Mouse (Mus musculus): ENCODE data around the gene Vmn2r103. TPM values are rescaled to one million over a fixed set of nuclear protein-coding genes. Genes with fewer than 3 reads are reported as not detected.
A peak's percentile ranks its signal among the peaks of the same experiment; 100 is the strongest.

Gene Vmn2r103
- total RNA-seq (2012; rRNA removed) (not detected in 2 replicates), polyA plus RNA-seq (2012; ENCODE audit: insufficient read depth in 1 of 2, insufficient read length in 2 of 2, low read depth in 1 of 2, low replicate concordance in 2 of 2, missing spikeins in 1 of 2) (not detected)

DNA sequence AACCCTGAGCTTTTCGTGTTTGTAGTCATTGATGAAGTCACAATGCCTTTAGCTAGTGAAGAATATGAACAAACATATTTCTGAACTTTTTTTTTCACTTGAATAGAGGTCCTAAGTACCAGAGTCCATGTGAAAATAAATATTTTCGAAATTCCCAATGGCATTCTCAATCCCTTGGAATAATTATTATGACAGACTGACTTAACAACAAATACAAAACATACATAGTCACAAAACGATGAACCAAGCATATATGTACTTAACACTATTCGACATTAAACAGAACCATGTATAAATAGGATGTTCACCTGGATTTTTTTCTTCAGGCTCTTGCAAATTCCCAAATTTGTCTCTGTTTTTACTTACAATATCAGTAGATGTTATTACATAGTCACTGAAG lies at the start of gene Vmn2r103:
Vmn2r103 (plus strand) TSS at position 301 of the 400 bp plus-strand sequence.
- Histone ChIP-seq H3K27ac (ENCODE audit: control insufficient read depth, low read depth, low read length) (no peak within 1 kb of the TSS), H3K9ac (ENCODE audit: control insufficient read depth, low read depth, low read length, poor library complexity, severe bottlenecking) (no peak within 1 kb of the TSS), H3K4me3 (ENCODE audit: control insufficient read depth in 1 of 2, insufficient read depth in 1 of 2, low read depth in 2 of 2, low read length in 2 of 2) (no peak within 1 kb of the TSS), H3K79me2 (ENCODE audit: control insufficient read depth, insufficient read depth, low read length, poor library complexity) (no peaks in the 10 kb centered on the region), H3K36me3 (ENCODE audit: control insufficient read depth in 1 of 2, insufficient read depth in 2 of 2, low read length in 2 of 2) (no peaks in the 10 kb centered on the region), H3K9me3 (replicated peaks; ENCODE audit: insufficient read depth, low read length) (no peaks in the 10 kb centered on the region), H3K4me1 (ENCODE audit: control insufficient read depth in 1 of 2, insufficient read depth in 2 of 2, low read length in 2 of 2) (no peaks in the 10 kb centered on the region), H3K27me3 (ENCODE audit: control insufficient read depth in 1 of 2, insufficient read depth in 2 of 2, low read length in 2 of 2) (no peaks in the 10 kb centered on the region)
- TF ChIP-seq MXI1 (IDR thresholded peaks at IDR 0.05; ENCODE audit: low read depth, low read length), result no peak
- TF ChIP-seq BHLHE40 (IDR thresholded peaks at IDR 0.05; ENCODE audit: borderline replicate concordance, low read depth, low read length), result no peak
- no peak for TF ChIP-seq GABPA (IDR thresholded peaks at IDR 0.05; ENCODE audit: low read depth, low read length)
- no peak for TF ChIP-seq GATA1 (IDR thresholded peaks at IDR 0.05; ENCODE audit: low read depth, low read length)
- TF ChIP-seq CHD2 (IDR thresholded peaks at IDR 0.05; ENCODE audit: low read length), result no peak
- TF ChIP-seq CHD1 (IDR thresholded peaks at IDR 0.05; ENCODE audit: low read depth, low read length), result no peak
- no peak for TF ChIP-seq TAL1 (IDR thresholded peaks at IDR 0.05; ENCODE audit: low read length)
- TF ChIP-seq USF1 (IDR thresholded peaks at IDR 0.05; ENCODE audit: low read depth, low read length), result no peak
- TF ChIP-seq E2F4 (IDR thresholded peaks at IDR 0.05; ENCODE audit: borderline replicate concordance, low read depth, low read length), result no peak
- no peak for TF ChIP-seq ZC3H11A (IDR thresholded peaks at IDR 0.05; ENCODE audit: low read depth, low read length)
- TF ChIP-seq ZMIZ1 (IDR thresholded peaks at IDR 0.05; ENCODE audit: low read depth, low read length), result no peak
- no peak for TF ChIP-seq HCFC1 (IDR thresholded peaks at IDR 0.05; ENCODE audit: low read depth, low read length)
- TF ChIP-seq RAD21 (IDR thresholded peaks at IDR 0.05; ENCODE audit: low read depth, low read length), result no peak
- TF ChIP-seq EP300 (IDR thresholded peaks at IDR 0.05; ENCODE audit: low read depth in 1 of 2, low read length in 2 of 2), result no peak
- no peak for TF ChIP-seq JUND (IDR thresholded peaks at IDR 0.05; ENCODE audit: low read depth, low read length)
- no peak for DNase-seq (ENCODE audit: low read depth, low spot score)

GRCm38 (mm10) chr17:19778994-19779393 lies 5.8 kb downstream of the Vmn2r103 start:
- no peak overlapping the region for H3K4me3 ChIP-seq (ENCODE audit: control insufficient read depth in 1 of 2, insufficient read depth in 1 of 2, low read depth in 2 of 2, low read length in 2 of 2)
- no peaks in the 10 kb centered on the region for H3K79me2 ChIP-seq (ENCODE audit: control insufficient read depth, insufficient read depth, low read length, poor library complexity)
- no peak overlapping the region for H3K9ac ChIP-seq (ENCODE audit: control insufficient read depth, low read depth, low read length, poor library complexity, severe bottlenecking)
- H3K4me1 ChIP-seq (ENCODE audit: control insufficient read depth in 1 of 2, insufficient read depth in 2 of 2, low read length in 2 of 2), result no peaks in the 10 kb centered on the region
- peak; percentile 42 for DNase-seq (ENCODE audit: low read depth, low spot score)
- H3K27me3 ChIP-seq (ENCODE audit: control insufficient read depth in 1 of 2, insufficient read depth in 2 of 2, low read length in 2 of 2), result no peaks in the 10 kb centered on the region
- H3K36me3 ChIP-seq (ENCODE audit: control insufficient read depth in 1 of 2, insufficient read depth in 2 of 2, low read length in 2 of 2), result no peaks in the 10 kb centered on the region
- H3K27ac ChIP-seq (ENCODE audit: control insufficient read depth, low read depth, low read length), result no peak overlapping the region
- no peak for TF ChIP-seq ZNF384 (IDR thresholded peaks at IDR 0.05; ENCODE audit: low read depth, low read length)
- TF ChIP-seq TCF12 (IDR thresholded peaks at IDR 0.05; ENCODE audit: low read depth, low read length), result 0 out of 2 replicates have a peak, but pooled peaks have one; percentile 45
- TF ChIP-seq MYB (IDR thresholded peaks at IDR 0.05; ENCODE audit: low read depth, low read length), result peak; percentile 40; the same call in 1 of the 2 replicates
- TF ChIP-seq RCOR1 (IDR thresholded peaks at IDR 0.05; ENCODE audit: low read depth, low read length), result peak; percentile 33; the same call in 1 of the 2 replicates
- peak; percentile 68 to 78 for TF ChIP-seq EP300 (IDR thresholded peaks at IDR 0.05; ENCODE audit: low read depth in 1 of 2, low read length in 2 of 2)
- H3K9me3 ChIP-seq (replicated peaks; ENCODE audit: insufficient read depth, low read length), result no peaks in the 10 kb centered on the region
